Mouse (Mus musculus): ENCODE results near the gene Pias4. TPM values are rescaled to one million over a fixed set of nuclear protein-coding genes. Genes with fewer than 3 reads are reported as not detected.

Pias4 gene
- polyA plus RNA-seq, 1 experiment from 2014 or later: 61.2 TPM

DNA sequence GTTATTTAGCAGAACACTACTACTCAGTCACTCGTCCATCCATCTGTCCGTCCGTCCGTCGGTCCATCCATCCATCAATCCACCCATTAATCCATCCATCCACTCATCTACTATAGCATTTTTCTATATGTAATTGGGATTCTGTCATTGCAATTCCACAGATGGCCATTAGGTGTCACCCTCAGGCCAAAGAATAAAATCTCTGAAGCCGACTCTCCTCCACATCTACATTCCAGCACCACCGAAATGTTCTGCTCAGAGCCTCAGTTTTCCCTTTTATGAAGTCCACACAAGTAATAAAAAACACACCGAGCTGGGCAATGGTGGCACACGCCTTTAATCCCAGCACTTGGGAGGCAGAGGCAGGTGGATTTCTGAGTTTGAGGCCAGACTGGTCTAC, 30.5 kb upstream of the Pias4 start:
- Histone ChIP-seq H3K27me3 (peaks cover 27% of the 10 kb centered on the region), H3K36me3 (no peaks in the 10 kb centered on the region), H3K4me2 (no peak overlapping the region), H3K4me1 (replicated peaks) (peaks cover 13% of the 10 kb centered on the region), H3K9ac (no peak overlapping the region), H3K27ac (replicated peaks) (no peak overlapping the region), H3K4me3 (no peak overlapping the region), H3K9me3 (no peaks in the 10 kb centered on the region)
- 5% methylated on average over 9 of the region's 9 CpGs for WGBS
- no peak for ATAC-seq (ENCODE audit: low FRiP score, low read depth)

- Histone ChIP-seq H3K9ac (no peak overlapping the region), H3K4me3 (no peak overlapping the region), H3K9me3 (no peaks in the 10 kb centered on the region), H3K27me3 (peaks cover 27% of the 10 kb centered on the region), H3K36me3 (no peaks in the 10 kb centered on the region), H3K4me1 (replicated peaks) (peaks cover 19% of the 10 kb centered on the region), H3K27ac (replicated peaks) (no peak overlapping the region), H3K4me2 (no peak overlapping the region)
- ATAC-seq (ENCODE audit: low FRiP score, low read depth): no peak
- WGBS: 56% methylated on average over 6 of the region's 6 CpGs
Observed at GRCm38 (mm10) chr10:81197305-81197704, 29.6 kb upstream of the Pias4 start.

DNA sequence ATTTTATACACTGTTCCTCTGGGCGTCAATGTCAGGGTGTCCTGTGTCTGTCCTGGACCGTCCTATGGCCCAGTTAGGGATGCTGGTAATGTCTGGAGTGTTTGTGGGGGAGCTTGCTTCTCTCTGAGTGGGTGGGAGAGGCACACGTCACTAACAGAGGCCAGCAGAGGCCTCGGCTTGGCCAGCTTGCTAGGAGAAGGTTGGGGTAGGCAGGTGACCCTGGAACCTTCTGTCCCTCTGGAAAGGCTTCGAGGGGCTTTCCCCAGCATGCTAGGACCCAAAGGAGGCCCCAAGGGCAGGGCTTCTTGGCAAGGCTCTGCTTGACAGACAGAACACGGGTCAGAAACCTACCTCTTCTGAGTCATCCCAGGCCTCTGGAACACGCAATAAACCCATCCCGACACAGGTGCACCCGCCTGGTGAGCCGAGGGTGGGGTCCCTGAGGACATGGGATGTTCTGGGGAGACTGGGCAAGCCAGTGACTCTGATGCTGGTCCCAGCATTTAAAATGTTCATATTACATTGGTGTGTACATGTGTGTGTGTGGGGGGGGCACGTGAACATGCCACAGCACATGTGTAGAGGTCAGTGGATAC, 28.8 kb upstream of the Pias4 start:
- no peak overlapping the region for H3K4me2 ChIP-seq
- peaks cover 26% of the 10 kb centered on the region for H3K4me1 ChIP-seq (replicated peaks)
- no peaks in the 10 kb centered on the region for H3K9me3 ChIP-seq
- no peaks in the 10 kb centered on the region for H3K36me3 ChIP-seq
- 70% methylated on average over 11 of the region's 11 CpGs for WGBS
- no peak overlapping the region for H3K4me3 ChIP-seq
- peaks cover 27% of the 10 kb centered on the region for H3K27me3 ChIP-seq
- no peak for ATAC-seq (ENCODE audit: low FRiP score, low read depth)
- H3K27ac ChIP-seq (replicated peaks): no peak overlapping the region
- no peak overlapping the region for H3K9ac ChIP-seq

- H3K36me3 ChIP-seq: peaks cover 5% of the 10 kb centered on the region; the same call in 1 of the 2 replicates
- H3K27ac ChIP-seq (replicated peaks): no peak overlapping the region
- WGBS: 79% methylated on average over 4 of the region's 4 CpGs
- no peak overlapping the region for H3K4me3 ChIP-seq
- no peak for ATAC-seq (ENCODE audit: low FRiP score, low read depth)
- H3K9me3 ChIP-seq: no peaks in the 10 kb centered on the region
- peaks cover 30% of the 10 kb centered on the region for H3K4me1 ChIP-seq (replicated peaks)
- H3K9ac ChIP-seq: no peak overlapping the region
- H3K27me3 ChIP-seq: peaks cover 27% of the 10 kb centered on the region
- no peak overlapping the region for H3K4me2 ChIP-seq
Observed at GRCm38 (mm10) chr10:81195300-81195699, 27.6 kb upstream of the Pias4 start.

- ATAC-seq (ENCODE audit: low FRiP score, low read depth): no peak
- Histone ChIP-seq H3K9me3 (no peaks in the 10 kb centered on the region), H3K36me3 (peaks cover 7% of the 10 kb centered on the region; the same call in 1 of the 2 replicates), H3K27me3 (peaks cover 27% of the 10 kb centered on the region), H3K27ac (replicated peaks) (no peak overlapping the region), H3K4me3 (no peak overlapping the region), H3K4me2 (0 out of 2 replicates have a peak overlapping the region, but pooled peaks have one; percentile 18), H3K9ac (peak overlapping the region; percentile 32; the same call in 1 of the 2 replicates), H3K4me1 (replicated peaks) (peaks cover 30% of the 10 kb centered on the region)
- WGBS: 16% methylated on average over 37 of the region's 37 CpGs
Observed at GRCm38 (mm10) chr10:81193991-81194774, 26.5 kb upstream of the Pias4 start.

DNA sequence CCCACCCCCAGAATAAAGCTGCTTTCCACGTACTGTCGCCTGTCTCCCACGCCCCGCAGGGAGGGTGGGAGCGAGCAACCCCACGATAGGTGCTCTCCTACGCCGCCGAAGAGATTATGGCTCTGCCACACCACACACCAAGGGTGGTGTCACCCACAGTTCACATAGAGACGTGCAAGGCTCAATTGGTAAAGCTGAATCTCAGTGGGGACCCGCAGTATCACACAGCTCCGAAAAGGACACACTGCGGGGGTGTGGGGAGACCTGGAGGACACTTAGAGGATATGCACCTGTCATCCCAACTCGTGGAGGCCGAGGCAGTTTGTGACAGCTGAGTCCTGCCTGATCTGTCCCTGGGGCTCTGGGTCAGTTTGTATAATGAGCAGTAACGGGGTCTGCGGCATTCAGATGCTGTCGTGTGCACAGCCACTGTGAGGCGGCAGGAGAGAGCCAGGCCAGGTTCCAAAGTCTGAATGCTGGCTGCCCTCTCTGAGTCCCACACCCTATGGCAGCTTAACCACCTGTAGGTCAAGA, 25.3 kb upstream of the Pias4 start:
- peak overlapping the region; percentile 80 for H3K9ac ChIP-seq
- peak overlapping the region; percentile 99 for H3K27ac ChIP-seq (replicated peaks)
- peaks cover 27% of the 10 kb centered on the region for H3K27me3 ChIP-seq
- peak; percentile 2; the same call in 1 of the 2 replicates for ATAC-seq (ENCODE audit: low FRiP score, low read depth)
- peak overlapping the region; percentile 66 for H3K4me3 ChIP-seq
- H3K4me2 ChIP-seq: peak overlapping the region; percentile 99
- H3K36me3 ChIP-seq: peaks cover 13% of the 10 kb centered on the region; the same call in 1 of the 2 replicates
- H3K4me1 ChIP-seq (replicated peaks): peaks cover 30% of the 10 kb centered on the region
- 3% methylated on average over 19 of the region's 19 CpGs for WGBS
- H3K9me3 ChIP-seq: no peaks in the 10 kb centered on the region

- peak overlapping the region; percentile 99 for H3K27ac ChIP-seq (replicated peaks)
- H3K4me3 ChIP-seq: peak overlapping the region; percentile 66
- peaks cover 24% of the 10 kb centered on the region for H3K27me3 ChIP-seq
- ATAC-seq (ENCODE audit: low FRiP score, low read depth): peak; percentile 90
- H3K9ac ChIP-seq: peak overlapping the region; percentile 80
- peak overlapping the region; percentile 99 for H3K4me2 ChIP-seq
- peaks cover 30% of the 10 kb centered on the region for H3K4me1 ChIP-seq (replicated peaks)
- H3K36me3 ChIP-seq: peaks cover 13% of the 10 kb centered on the region; the same call in 1 of the 2 replicates
- no peaks in the 10 kb centered on the region for H3K9me3 ChIP-seq
- WGBS: under 1% methylated on average over 76 of the region's 93 CpGs
Observed at GRCm38 (mm10) chr10:81192270-81192967, 24.7 kb upstream of the Pias4 start.

GRCm38 (mm10) chr10:81191342-81191982, 23.7 kb upstream of the Pias4 start:
- no peak for ATAC-seq (ENCODE audit: low FRiP score, low read depth)
- peaks cover 17% of the 10 kb centered on the region for H3K36me3 ChIP-seq
- H3K27ac ChIP-seq (replicated peaks): peak overlapping the region; percentile 99
- no peak overlapping the region for H3K9ac ChIP-seq
- 90% methylated on average over 18 of the region's 18 CpGs for WGBS
- peak overlapping the region; percentile 99 for H3K4me2 ChIP-seq
- peaks cover 30% of the 10 kb centered on the region for H3K4me1 ChIP-seq (replicated peaks)
- H3K27me3 ChIP-seq: peaks cover 16% of the 10 kb centered on the region
- no peak overlapping the region for H3K4me3 ChIP-seq
- H3K9me3 ChIP-seq: no peaks in the 10 kb centered on the region

- H3K36me3 ChIP-seq: peaks cover 17% of the 10 kb centered on the region
- H3K27me3 ChIP-seq: peaks cover 14% of the 10 kb centered on the region
- WGBS: 70% methylated on average over 6 of the region's 6 CpGs
- peak overlapping the region; percentile 99; the same call in 1 of the 2 replicates for H3K27ac ChIP-seq (replicated peaks)
- H3K4me1 ChIP-seq (replicated peaks): peaks cover 30% of the 10 kb centered on the region
- H3K4me3 ChIP-seq: no peak overlapping the region
- H3K9me3 ChIP-seq: no peaks in the 10 kb centered on the region
- no peak for ATAC-seq (ENCODE audit: low FRiP score, low read depth)
- no peak overlapping the region for H3K9ac ChIP-seq
- no peak overlapping the region for H3K4me2 ChIP-seq
Observed at GRCm38 (mm10) chr10:81190912-81191321, 23.2 kb upstream of the Pias4 start.

DNA sequence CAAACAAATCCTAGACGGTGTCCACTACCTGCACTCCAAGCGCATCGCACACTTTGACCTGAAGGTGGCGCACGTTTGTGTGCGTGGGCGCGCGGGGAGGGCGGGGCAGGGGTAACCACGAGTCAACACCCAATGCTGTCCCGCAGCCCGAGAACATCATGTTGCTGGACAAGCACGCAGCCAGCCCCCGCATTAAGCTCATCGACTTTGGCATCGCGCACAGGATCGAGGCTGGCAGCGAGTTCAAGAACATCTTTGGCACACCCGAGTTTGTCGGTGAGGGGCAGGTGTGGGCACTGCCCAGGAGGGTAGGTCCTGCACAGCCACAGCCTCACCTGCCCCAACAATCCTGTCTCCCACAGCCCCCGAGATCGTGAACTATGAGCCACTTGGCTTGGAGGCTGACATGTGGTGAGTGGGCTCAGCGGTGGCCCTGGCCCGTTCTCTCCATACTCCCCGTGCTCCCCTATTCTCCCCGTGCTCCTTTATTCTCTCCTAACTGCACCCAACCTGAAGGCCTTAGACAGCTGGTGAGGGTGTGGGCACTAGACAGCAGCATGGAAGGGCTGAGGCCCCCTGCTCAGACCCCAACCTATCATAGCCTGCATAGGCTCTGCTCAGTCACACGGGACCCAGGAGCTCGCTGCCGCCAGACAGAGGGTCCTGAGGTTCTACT, 22.7 kb upstream of the Pias4 start:
- ATAC-seq (ENCODE audit: low FRiP score, low read depth): no peak
- Histone ChIP-seq H3K4me2 (no peak overlapping the region), H3K4me1 (replicated peaks) (peaks cover 30% of the 10 kb centered on the region), H3K4me3 (no peak overlapping the region), H3K36me3 (peaks cover 21% of the 10 kb centered on the region), H3K27me3 (peaks cover 8% of the 10 kb centered on the region), H3K27ac (replicated peaks) (no peak overlapping the region), H3K9me3 (no peaks in the 10 kb centered on the region), H3K9ac (no peak overlapping the region)
- whole genome bisulfite sequencing: 71% methylated on average over 31 of the region's 31 CpGs

DNA sequence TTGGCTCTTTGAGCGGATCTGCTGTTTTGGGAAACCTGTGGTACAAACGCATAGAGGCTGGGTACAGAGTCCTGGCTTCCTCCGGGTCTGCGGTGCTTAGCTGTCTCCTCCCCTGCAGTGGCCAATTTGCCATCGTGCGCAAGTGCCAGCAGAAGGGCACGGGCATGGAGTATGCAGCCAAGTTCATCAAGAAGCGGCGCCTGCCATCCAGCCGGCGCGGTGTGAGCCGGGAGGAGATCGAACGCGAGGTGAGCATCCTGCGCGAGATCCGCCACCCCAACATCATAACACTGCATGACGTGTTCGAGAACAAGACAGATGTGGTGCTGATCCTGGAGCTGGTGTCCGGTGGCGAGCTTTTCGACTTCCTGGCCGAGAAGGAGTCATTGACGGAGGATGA, 22.1 kb upstream of the Pias4 start:
- H3K4me2 ChIP-seq: no peak overlapping the region
- no peak overlapping the region for H3K9ac ChIP-seq
- H3K4me1 ChIP-seq (replicated peaks): peaks cover 35% of the 10 kb centered on the region
- no peak for ATAC-seq (ENCODE audit: low FRiP score, low read depth)
- WGBS: 81% methylated on average over 26 of the region's 26 CpGs
- H3K9me3 ChIP-seq: no peaks in the 10 kb centered on the region
- H3K36me3 ChIP-seq: peaks cover 27% of the 10 kb centered on the region
- H3K4me3 ChIP-seq: no peak overlapping the region
- H3K27ac ChIP-seq (replicated peaks): no peak overlapping the region
- 0 out of 2 replicates have a peak, but pooled peaks cover 3% of the 10 kb centered on the region for H3K27me3 ChIP-seq
